Mouse (Mus musculus): ENCODE results near the gene Eif3i.

Eif3i gene

GRCm38 (mm10) chr4:129600233-129601158, at the start of gene Eif3i, which contains the start of gene Tmem234:
Eif3i (minus strand) TSS chr4:129600648.
Tmem234 (plus strand) TSS chr4:129600668.
- WGBS: 1% methylated on average over 74 of the region's 74 CpGs

- 81% methylated on average over 1 of the region's 1 CpGs for WGBS
These were observed 48.2 kb upstream of the Eif3i start for GRCm38 (mm10) chr4:129648656-129649055.

DNA sequence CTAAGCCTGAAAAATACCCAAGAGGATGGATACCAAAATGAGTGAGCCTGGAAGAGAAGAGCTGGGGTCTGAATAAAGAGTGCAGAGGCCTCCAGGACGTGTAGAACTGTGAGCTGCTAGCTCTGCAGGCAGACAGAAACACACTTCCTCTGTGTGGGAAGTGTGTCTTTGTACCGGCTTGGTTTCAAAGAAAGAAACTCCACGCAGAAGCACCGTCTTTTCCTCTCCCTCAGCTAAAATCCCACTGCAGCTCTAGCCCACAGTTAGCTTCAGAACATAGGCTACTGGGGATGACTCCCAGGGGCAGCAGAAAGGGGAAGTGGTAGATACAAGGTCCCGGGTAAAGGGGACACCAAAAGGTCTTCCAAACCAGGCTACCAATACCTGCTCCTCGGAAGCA, 44.8 kb upstream of the Eif3i start:
- WGBS: 51% methylated on average over 6 of the region's 6 CpGs

- WGBS: 21% methylated on average over 5 of the region's 5 CpGs
These were observed 41.3 kb upstream of the Eif3i start for GRCm38 (mm10) chr4:129641756-129642155.

- under 1% methylated on average over 60 of the region's 60 CpGs for WGBS
These were observed 40.4 kb upstream of the Eif3i start, which contains the start of gene Txlna for GRCm38 (mm10) chr4:129640638-129641467. Txlna (minus strand) TSS chr4:129641065.

- WGBS: 1% methylated on average over 17 of the region's 17 CpGs
These were observed 39.7 kb upstream of the Eif3i start for GRCm38 (mm10) chr4:129640101-129640637.

GRCm38 (mm10) chr4:129639221-129639620, 38.8 kb upstream of the Eif3i start:
- 77% methylated on average over 15 of the region's 15 CpGs for WGBS

DNA sequence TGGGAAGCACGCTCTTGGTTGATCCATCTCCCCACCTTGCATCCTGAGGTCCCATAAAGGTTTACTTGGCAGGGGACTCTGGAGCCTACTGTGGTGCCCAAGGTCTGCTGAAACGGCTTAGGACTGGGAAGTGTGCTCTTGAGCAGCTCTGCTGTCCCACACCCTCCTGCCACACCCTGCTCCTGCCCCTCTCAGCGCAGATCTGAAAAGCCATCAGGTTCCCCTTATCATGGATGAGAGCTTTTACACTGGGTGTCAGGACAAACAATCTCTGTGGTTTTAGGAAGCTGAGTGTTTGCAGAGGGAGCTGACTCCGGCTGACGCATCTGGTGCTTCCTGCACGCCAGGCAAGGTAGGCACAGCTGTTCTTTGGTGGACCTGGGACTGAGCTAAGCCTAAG, 33.4 kb upstream of the Eif3i start:
- WGBS: 94% methylated on average over 6 of the region's 6 CpGs

- 73% methylated on average over 12 of the region's 12 CpGs for WGBS
These were observed 31.4 kb upstream of the Eif3i start for GRCm38 (mm10) chr4:129631867-129632266.

DNA sequence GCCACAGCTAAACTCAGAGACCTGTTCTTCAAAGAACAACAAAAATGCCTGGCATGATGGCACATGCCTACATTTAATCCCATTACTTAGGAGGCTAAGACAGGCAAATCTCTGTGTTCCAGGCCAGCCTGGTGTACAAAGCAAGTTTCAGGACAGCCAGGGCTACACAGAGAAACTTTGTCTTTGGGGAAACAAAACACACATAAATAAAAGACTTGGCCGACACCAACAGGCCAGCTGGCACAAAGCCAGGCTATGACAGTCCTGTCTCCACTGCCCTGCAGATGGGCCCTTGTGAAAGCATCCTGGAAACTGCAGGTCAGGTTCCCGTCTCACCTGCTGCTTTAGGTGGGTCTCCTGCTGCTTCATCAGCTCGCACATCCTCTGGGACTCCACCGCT, 30.5 kb upstream of the Eif3i start:
- WGBS: 50% methylated on average over 4 of the region's 4 CpGs

DNA sequence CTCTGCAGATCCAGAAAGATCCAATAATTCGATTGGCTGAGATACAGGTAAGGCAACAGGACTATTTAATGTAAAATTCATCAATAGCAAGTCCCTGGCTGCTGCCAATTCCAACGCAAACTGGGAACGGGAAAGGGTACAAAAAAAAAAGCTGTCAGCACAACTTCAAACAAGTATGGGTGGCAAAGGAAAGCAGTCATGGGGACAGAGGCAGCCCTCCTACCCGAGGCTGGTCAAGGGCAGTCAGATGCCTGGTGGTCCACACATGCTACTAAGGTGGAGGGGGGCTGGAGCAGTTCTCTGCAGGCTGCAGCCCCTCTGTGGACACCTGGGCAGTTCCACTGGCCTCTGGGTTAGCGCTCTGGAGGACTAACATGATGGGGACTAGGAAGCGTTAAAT, 25.6 kb upstream of the Eif3i start:
- 61% methylated on average over 6 of the region's 6 CpGs for WGBS

GRCm38 (mm10) chr4:129625496-129625895, 25.0 kb upstream of the Eif3i start:
- WGBS: 46% methylated on average over 4 of the region's 4 CpGs

DNA sequence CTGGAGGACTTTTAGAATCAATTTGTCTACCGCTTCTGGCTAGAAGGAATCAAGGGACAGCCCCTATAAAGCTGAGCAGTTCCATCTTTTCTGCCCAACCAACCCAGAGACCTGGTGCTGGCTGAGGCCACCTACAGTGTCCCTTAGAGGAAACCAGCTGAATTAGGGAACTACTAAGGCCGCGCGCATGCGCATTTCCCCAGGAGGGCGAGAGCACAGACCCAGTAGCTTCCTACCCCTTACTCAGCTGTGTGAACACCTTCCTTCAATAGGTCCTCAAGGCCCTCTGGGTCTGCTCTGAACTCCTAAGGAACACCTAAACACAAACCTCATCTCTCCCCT, 24.6 kb upstream of the Eif3i start:
- WGBS: 5% methylated on average over 6 of the region's 6 CpGs

- under 1% methylated on average over 18 of the region's 18 CpGs for WGBS
These were observed 24.0 kb upstream of the Eif3i start for GRCm38 (mm10) chr4:129624281-129625028.

DNA sequence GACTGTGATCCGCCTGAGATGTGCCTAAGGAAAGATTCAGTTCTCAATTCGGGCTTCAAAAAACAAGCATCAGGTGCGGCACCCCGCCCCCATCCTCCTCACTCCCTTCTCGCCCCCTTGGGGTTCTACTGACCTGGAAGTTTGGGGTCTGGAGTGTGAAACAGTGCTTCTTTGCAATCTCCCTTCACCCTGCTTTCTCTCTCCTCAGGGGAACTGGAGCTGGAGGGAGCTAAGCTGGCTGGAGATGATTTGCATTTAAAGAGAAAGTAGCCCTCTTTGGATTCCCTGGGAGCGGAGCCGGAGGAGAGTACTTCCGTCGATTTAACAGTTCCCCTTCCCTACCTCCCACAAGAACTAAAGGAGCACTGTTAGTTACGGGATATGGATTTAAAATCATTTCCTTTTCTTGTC, 23.2 kb upstream of the Eif3i start, which contains the start of gene Ccdc28b:
Gene Ccdc28b (minus strand): TSS at position 267 of the 411 bp plus-strand sequence.
- under 1% methylated on average over 10 of the region's 10 CpGs for WGBS

- WGBS: 10% methylated on average over 8 of the region's 8 CpGs
These were observed 22.5 kb upstream of the Eif3i start for GRCm38 (mm10) chr4:129622803-129623535.

GRCm38 (mm10) chr4:129622120-129622802, 21.8 kb upstream of the Eif3i start:
- WGBS: 51% methylated on average over 11 of the region's 11 CpGs

DNA sequence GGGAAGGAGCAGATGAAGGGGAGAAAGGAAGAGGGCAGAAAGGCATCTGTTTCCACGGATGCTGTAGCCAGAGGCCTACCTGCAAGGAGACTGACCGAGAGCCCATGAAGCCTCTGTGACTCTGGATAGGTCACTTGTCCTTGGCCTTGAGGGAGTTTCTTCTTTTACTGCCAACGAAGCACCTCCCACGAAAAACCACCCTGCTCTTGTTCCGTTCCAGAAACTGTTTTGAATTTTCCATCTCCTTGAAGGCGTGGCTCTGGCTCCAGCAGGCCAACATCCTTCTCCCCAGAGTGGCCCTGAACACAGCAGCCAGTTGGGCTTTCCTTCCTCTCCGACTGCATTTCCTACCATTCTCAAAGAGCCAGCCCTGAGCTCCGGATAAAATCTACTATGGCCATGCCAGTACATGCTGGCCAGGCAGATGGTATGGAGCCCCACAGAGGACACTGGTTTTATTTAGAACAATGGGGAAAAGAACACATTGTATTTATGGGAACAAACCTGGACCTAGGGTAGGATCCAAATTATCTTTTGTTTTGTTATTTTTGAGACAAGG, 20.9 kb upstream of the Eif3i start:
- WGBS: 36% methylated on average over 8 of the region's 8 CpGs

GRCm38 (mm10) chr4:129620419-129621282, 20.2 kb upstream of the Eif3i start:
- 79% methylated on average over 11 of the region's 11 CpGs for WGBS
